Comparison of ENCODE assay signal across 19 mouse cellular contexts in the genomic region with DNA sequence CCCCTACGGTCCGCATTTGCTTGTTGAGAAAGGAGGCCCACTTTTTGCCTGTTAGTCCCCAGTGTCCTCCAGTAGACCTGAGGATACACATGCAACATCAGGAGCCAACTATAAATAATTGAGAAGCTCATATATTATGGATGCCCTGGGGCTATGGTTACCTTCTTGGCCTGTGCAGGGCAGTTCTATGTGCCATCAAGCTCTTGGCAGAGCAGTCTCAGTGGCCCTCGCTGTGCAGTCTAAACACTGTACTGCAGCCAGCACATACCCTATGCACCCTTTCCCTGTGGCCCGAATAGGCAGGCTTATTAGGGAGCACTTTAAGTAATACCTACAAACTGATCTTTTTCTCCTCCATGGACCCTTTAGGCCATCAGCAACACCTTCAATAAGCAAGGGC.
DNase-seq lines count a peak whose midpoint lies in the region; ATAC-seq and TF ChIP-seq lines count a peak whose summit lies in the region.
"Had no signal": no experiment of that assay in that cellular context is flagged by ENCODE, and none has a peak within 500 bp of the region (broad histone marks: within the 10 kb centered on the region; RNA-seq: fewer than 3 reads in every experiment).

No protein-coding gene starts in this region.

- peak; percentile 71 for ATAC-seq in midbrain, embryonic 16.5 days
- no peak for ATAC-seq in midbrain, postnatal 0 days (ENCODE audit: low FRiP score)

- no peak overlapping the region for H3K9ac ChIP-seq in midbrain, embryonic 16.5 days (ENCODE audit: low read depth, low read length)
- no peak overlapping the region for H3K9ac ChIP-seq in midbrain, postnatal 0 days (replicated peaks; ENCODE audit: low read length, poor library complexity, severe bottlenecking)
- H3K9ac ChIP-seq: limb, embryonic 13.5 days; liver, embryonic 15.5 days had no signal

- 82% methylated on average over 4 of the region's 4 CpGs for WGBS in midbrain, embryonic 16.5 days
- 79% methylated on average over 4 of the region's 4 CpGs for WGBS in midbrain, postnatal 0 days

- no peak overlapping the region for H3K27ac ChIP-seq in midbrain, embryonic 16.5 days (ENCODE audit: low read length)
- H3K27ac ChIP-seq in midbrain, postnatal 0 days (ENCODE audit: low read depth, low read length) = no peak overlapping the region
- H3K27ac ChIP-seq: limb, embryonic 13.5 days; liver, embryonic 15.5 days had no signal

- TF ChIP-seq CTCF in midbrain, postnatal 0 days (IDR thresholded peaks at IDR 0.05) = no peak

- H3K27me3 ChIP-seq in midbrain, embryonic 16.5 days (ENCODE audit: control insufficient read depth, insufficient read depth, low read depth, low read length) = no peaks in the 10 kb centered on the region
- no peaks in the 10 kb centered on the region for H3K27me3 ChIP-seq in midbrain, postnatal 0 days (ENCODE audit: insufficient read depth, low read length)
- H3K27me3 ChIP-seq: CH12.LX; limb, embryonic 13.5 days; liver, embryonic 15.5 days; megakaryocyte, embryonic 14.5 days had no signal

- no peaks in the 10 kb centered on the region for H3K9me3 ChIP-seq in midbrain, embryonic 16.5 days (replicated peaks; ENCODE audit: control insufficient read depth, low read length, poor library complexity, severe bottlenecking)
- H3K9me3 ChIP-seq in midbrain, postnatal 0 days (ENCODE audit: low read length) = no peaks in the 10 kb centered on the region
- H3K9me3 ChIP-seq: limb, embryonic 13.5 days; liver, embryonic 15.5 days; megakaryocyte, embryonic 14.5 days had no signal

- no peak overlapping the region for H3K4me2 ChIP-seq in midbrain, embryonic 16.5 days (ENCODE audit: low read length)
- H3K4me2 ChIP-seq in midbrain, postnatal 0 days (ENCODE audit: low read depth, low read length, poor library complexity, severe bottlenecking) = no peak overlapping the region
- H3K4me2 ChIP-seq: limb, embryonic 13.5 days; liver, embryonic 15.5 days had no signal

- DNase-seq in cerebellum, adult 11-12 months = peak; percentile 32
- no peak for DNase-seq in cerebellum, adult 11 months
- peak; percentile 45 for DNase-seq in gastrocnemius, postnatal 25 days
- no peak for DNase-seq in gastrocnemius, postnatal 10 days
- DNase-seq in midbrain, postnatal 0 days (ENCODE audit: low spot score) = no peak
- DNase-seq in left cerebral cortex, adult 9 months (ENCODE audit: low spot score in 2 of 2) = no peak
- DNase-seq in kidney, adult 9 months = no peak
- DNase-seq: adrenal gland, postnatal 14 days; kidney, adult 18-20 months; kidney, postnatal 36 days; layer of hippocampus, postnatal 36 days; lung, postnatal 10 days; right cerebral cortex, postnatal 25 days; thymus, postnatal 36 days had no signal

- no peaks in the 10 kb centered on the region for H3K4me1 ChIP-seq in midbrain, embryonic 16.5 days (ENCODE audit: control insufficient read depth, insufficient read depth, low read length)
- no peaks in the 10 kb centered on the region for H3K4me1 ChIP-seq in midbrain, postnatal 0 days (ENCODE audit: insufficient read depth, low read length)
- H3K4me1 ChIP-seq: liver, embryonic 15.5 days; megakaryocyte, embryonic 14.5 days had no signal

- no peaks in the 10 kb centered on the region for H3K36me3 ChIP-seq in midbrain, embryonic 16.5 days (ENCODE audit: control insufficient read depth, insufficient read depth, low read length)
- H3K36me3 ChIP-seq in midbrain, postnatal 0 days (ENCODE audit: insufficient read depth, low read length) = no peaks in the 10 kb centered on the region
- H3K36me3 ChIP-seq: limb, embryonic 13.5 days; liver, embryonic 15.5 days had no signal

- no peak overlapping the region for H3K4me3 ChIP-seq in midbrain, embryonic 16.5 days (ENCODE audit: low read depth, low read length)
- no peak overlapping the region for H3K4me3 ChIP-seq in midbrain, postnatal 0 days (ENCODE audit: low read depth, low read length)
- H3K4me3 ChIP-seq: limb, embryonic 13.5 days; liver, embryonic 15.5 days; megakaryocyte, embryonic 14.5 days had no signal

Comparison
In these comparisons a context has a peak if more than half of its experiments do, and no peak if none do; other contexts are left out.
1. DNase-seq: peak in cerebellum, adult 11-12 months (single experiment) and gastrocnemius, postnatal 25 days (single experiment); none in cerebellum, adult 11 months (single experiment), gastrocnemius, postnatal 10 days (single experiment), midbrain, postnatal 0 days (single experiment), left cerebral cortex, adult 9 months (0 of 2) and kidney, adult 9 months (single experiment).